Mouse (Mus musculus) ES-E14 (cell line): ENCODE measurements around the gene Ntf3. TPM values are rescaled to one million over a fixed set of nuclear protein-coding genes. Genes with fewer than 3 reads are reported as not detected.

Source experiments
- DNase-seq: peaks from one replicate; pipeline ENCODE4 v3.0.0-alpha.2; 2013; ENCODE audit warnings: low read depth, low spot score
- H3K27ac ChIP-seq: 2 replicates; pipeline ENCODE4 v1.5.1; 2012; ENCODE audit warnings: low read depth, mild to moderate bottlenecking, low read length, moderate library complexity, mixed read lengths; ENCODE audit not compliant: poor library complexity, insufficient read depth, severe bottlenecking
- H3K36me3 ChIP-seq: 2 replicates; pipeline ENCODE4 v1.6.1; 2012; ENCODE audit warnings: mild to moderate bottlenecking, low read length, moderate library complexity, mixed read lengths; ENCODE audit not compliant: control insufficient read depth, poor library complexity, insufficient read depth, severe bottlenecking
- H3K4me1 ChIP-seq, 2 experiments: fragments of 150-350 bp in 1 of 2; sonication (generic) in 1 of 2; 2 replicates each; pipeline ENCODE4 v1.6.1; 2012; ENCODE audit warnings: low read length in 2 of 2, mild to moderate bottlenecking in 1 of 2, mixed read lengths in 1 of 2; ENCODE audit not compliant: control insufficient read depth in 2 of 2, insufficient read depth in 2 of 2, poor library complexity in 1 of 2
- H3K4me3 ChIP-seq, 2 experiments: fragments of 150-350 bp in 1 of 2; sonication (generic) in 1 of 2; 2 replicates each; pipeline ENCODE4 v1.5.1; 2012; ENCODE audit warnings: low read length in 2 of 2, low read depth in 1 of 2, mild to moderate bottlenecking in 1 of 2, mixed read lengths in 1 of 2; ENCODE audit not compliant: insufficient read depth in 1 of 2, poor library complexity in 1 of 2, severe bottlenecking in 1 of 2
- H3K9ac ChIP-seq: 2 replicates; pipeline ENCODE4 v1.6.1; 2012; ENCODE audit warnings: low read depth, mild to moderate bottlenecking, low read length, mixed read lengths; ENCODE audit not compliant: poor library complexity, insufficient read depth, severe bottlenecking
- H3K9me3 ChIP-seq: fragments of 150-350 bp; sonication (generic); 2 replicates; pipeline ENCODE4 v1.6.1; 2012; ENCODE audit warnings: low read depth, mild to moderate bottlenecking, low read length; ENCODE audit not compliant: control insufficient read depth, insufficient read depth
- CHD2 ChIP-seq: IDR thresholded peaks from 2 replicates; pipeline ENCODE4 v1.6.1; 2014; ENCODE audit warnings: mild to moderate bottlenecking, low read depth, low read length, inconsistent platforms
- HCFC1 ChIP-seq: IDR thresholded peaks from 2 replicates; pipeline ENCODE4 v1.6.1; 2012; ENCODE audit warnings: low read length, inconsistent platforms, borderline replicate concordance; ENCODE audit not compliant: insufficient read depth
- MAFK ChIP-seq: IDR thresholded peaks from 2 replicates; pipeline ENCODE4 v1.6.1; 2014; ENCODE audit warnings: mild to moderate bottlenecking, low read depth, low read length, inconsistent platforms; ENCODE audit not compliant: insufficient read depth
- ZC3H11A ChIP-seq: IDR thresholded peaks from 2 replicates; pipeline ENCODE4 v1.6.1; 2012; ENCODE audit warnings: low read depth, mild to moderate bottlenecking, inconsistent platforms, low read length, borderline replicate concordance
- ZNF384 ChIP-seq: IDR thresholded peaks from 2 replicates; pipeline ENCODE4 v1.6.1; 2012; ENCODE audit warnings: low read depth, low read length, inconsistent platforms
- in situ Hi-C, 2 experiments: fragments of 600-800 bp; cut with MboI; formaldehyde crosslinking; loops; one replicate each; pipeline ENCODE4 v1.15.1; 2025; ENCODE audit warnings: low sequenced_read_pairs in 2 of 2, inconsistent platforms in 1 of 2; ENCODE audit not compliant: unreplicated experiment in 2 of 2
- total RNA-seq: library from RNA; depleted of rRNA; stranded (reverse); fragments of 300-350 nt; gene quantifications from 2 replicates; pipeline ENCODE4 v1.2.3, GENCODE M21; 2012

Gene Ntf3
- total RNA-seq, 1 experiment = 0.54 TPM

DNA sequence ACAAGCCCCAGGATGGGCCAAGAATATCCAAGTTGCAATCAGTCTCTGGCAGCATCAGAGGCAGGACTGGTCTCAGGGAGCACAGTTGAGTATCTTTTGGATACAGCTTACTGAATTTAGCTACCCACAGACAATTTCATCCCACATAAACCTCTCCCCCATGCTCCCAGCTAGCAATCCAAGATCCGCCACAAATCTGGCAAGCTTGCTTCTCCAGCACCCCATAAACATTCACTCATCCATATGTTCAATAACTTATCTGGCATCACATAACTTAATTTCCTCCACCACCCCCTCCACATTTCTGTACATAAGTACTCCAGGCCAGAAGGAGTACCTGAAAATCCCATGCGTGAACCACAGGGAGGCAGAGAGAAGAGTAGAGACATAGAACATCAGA, 10.8 kb downstream of the Ntf3 start:
- in situ Hi-C loops = no loop called here
- Histone ChIP-seq H3K9ac (no peak overlapping the region), H3K36me3 (no peaks in the 10 kb centered on the region), H3K4me1 (no peaks in the 10 kb centered on the region), H3K4me3 (no peak overlapping the region), H3K9me3 (no peaks in the 10 kb centered on the region), H3K27ac (no peak overlapping the region)
- no peak for TF ChIP-seq MAFK
- no peak for TF ChIP-seq ZNF384
- TF ChIP-seq CHD2 = no peak
- no peak for TF ChIP-seq ZC3H11A
- no peak for TF ChIP-seq HCFC1
- DNase-seq = no peak

DNA sequence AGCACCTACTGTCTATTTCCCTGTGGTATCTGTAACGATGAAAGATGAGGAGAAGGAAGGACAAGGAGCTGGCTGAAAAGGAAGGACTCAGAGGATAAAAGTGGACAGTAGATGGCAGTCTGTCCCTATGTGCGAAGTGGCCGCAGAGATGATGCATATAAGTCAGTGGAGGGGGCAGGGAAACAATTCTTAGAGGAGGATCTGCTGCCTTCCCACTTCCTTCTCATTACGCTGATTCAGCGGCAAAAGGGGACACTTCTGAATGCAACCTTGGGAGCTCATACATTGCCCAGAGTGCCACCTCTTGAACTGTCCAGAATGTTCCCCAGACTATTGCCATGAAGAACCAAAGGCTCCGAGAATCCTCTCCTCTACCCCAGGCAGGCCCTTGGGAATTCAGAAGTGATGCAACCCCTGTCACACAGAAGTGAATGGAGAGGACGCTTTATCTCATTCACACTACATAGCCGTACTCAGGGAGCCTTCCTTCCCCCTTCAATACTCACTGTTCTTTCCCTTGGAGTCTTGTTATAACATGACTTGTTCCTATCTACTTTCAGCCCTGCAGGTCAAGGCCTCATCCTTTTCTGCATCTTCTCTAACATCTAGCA, 12.2 kb downstream of the Ntf3 start:
- no peak for DNase-seq
- in situ Hi-C loops = no loop called here
- no peaks in the 10 kb centered on the region for H3K4me1 ChIP-seq
- no peaks in the 10 kb centered on the region for H3K9me3 ChIP-seq
- no peaks in the 10 kb centered on the region for H3K36me3 ChIP-seq
- H3K27ac ChIP-seq = no peak overlapping the region
- H3K4me3 ChIP-seq = no peak overlapping the region
- TF ChIP-seq HCFC1 (no peak), ZNF384 (no peak), CHD2 (no peak), MAFK (no peak), ZC3H11A (no peak)
- H3K9ac ChIP-seq = no peak overlapping the region

DNA sequence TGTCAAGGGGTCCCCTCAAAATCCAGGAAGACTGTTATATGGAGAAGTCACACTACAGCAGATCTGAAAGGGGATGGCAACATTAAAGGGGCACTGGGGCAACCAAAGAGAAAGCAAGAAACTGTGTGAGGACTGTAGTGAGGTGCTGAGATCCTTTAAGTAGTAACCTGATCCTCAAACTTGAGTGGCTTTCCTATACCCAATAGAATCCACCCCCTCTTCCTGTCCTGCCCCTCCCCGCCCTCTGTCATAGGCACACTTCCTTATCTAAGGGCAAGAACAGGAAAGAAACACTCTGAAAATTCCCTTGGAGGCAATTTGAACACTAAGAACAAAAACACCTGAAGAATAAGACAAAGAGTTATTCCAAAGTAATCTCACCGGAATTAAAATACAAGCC, 13.6 kb downstream of the Ntf3 start:
- no peaks in the 10 kb centered on the region for H3K9me3 ChIP-seq
- H3K9ac ChIP-seq = no peak overlapping the region
- H3K4me3 ChIP-seq = no peak overlapping the region
- no peaks in the 10 kb centered on the region for H3K36me3 ChIP-seq
- H3K27ac ChIP-seq = no peak overlapping the region
- no peaks in the 10 kb centered on the region for H3K4me1 ChIP-seq
- no peak for TF ChIP-seq CHD2
- no peak for TF ChIP-seq ZC3H11A
- no peak for TF ChIP-seq HCFC1
- no peak for TF ChIP-seq MAFK
- no peak for TF ChIP-seq ZNF384
- in situ Hi-C loops = no loop called here
- no peak for DNase-seq

DNA sequence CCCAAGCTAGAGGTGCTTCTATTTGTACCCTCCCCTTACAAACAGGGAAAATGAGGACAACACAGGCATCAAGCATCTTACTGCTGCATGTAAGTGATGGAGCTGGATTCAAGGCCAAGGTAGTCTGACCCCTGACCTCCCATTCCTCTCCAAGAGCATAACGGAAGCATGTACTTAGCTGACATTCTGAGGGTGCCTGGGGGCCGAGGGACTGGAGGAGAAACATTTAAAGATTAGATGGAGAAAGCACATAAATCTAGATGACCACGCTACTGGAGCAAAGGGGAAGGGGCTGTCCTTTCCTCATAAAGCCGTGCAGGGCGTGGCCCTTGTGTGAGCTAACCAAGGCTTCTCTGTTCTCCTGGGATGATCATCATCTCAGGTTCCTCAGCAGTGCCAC, 23.1 kb downstream of the Ntf3 start:
- in situ Hi-C loops = no loop called here
- peaks cover 0 to 3% of the 10 kb centered on the region in 2 experiments; a peak in 1 of 4 replicates for H3K4me1 ChIP-seq

DNA sequence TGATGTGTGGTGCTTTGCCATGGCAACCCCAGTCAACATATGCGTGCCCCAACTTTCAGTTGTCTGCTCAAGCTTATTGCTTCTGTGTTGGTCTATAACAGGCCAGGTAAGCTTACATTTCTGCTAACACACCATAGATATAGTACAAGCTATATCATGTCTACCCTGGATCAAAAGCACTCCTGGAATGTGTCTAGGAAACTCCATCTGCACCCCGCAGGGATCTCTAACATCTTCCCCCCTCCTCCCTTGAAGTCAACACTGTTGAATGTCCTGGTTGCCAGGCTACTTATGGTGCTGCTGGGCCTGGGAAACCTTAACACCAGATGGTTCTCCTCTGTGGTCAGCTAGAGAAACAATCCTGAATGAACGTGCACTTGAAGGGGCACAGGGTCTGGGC, 24.0 kb downstream of the Ntf3 start:
- in situ Hi-C loops = no loop called here
- no peak overlapping the region for H3K27ac ChIP-seq
- H3K4me1 ChIP-seq = peaks cover 0 to 3% of the 10 kb centered on the region in 2 experiments; a peak in 1 of 4 replicates
- H3K9me3 ChIP-seq = no peaks in the 10 kb centered on the region
- H3K9ac ChIP-seq = no peak overlapping the region
- no peak for DNase-seq
- H3K36me3 ChIP-seq = no peaks in the 10 kb centered on the region
- no peak overlapping the region for H3K4me3 ChIP-seq
- TF ChIP-seq ZC3H11A (no peak), CHD2 (no peak), MAFK (no peak), ZNF384 (no peak), HCFC1 (no peak)

More for the DNA sequence above, 23.1 kb downstream of the Ntf3 start:
- TF ChIP-seq ZNF384 = no peak
- TF ChIP-seq CHD2 = no peak
- no peak for TF ChIP-seq HCFC1
- no peak for TF ChIP-seq ZC3H11A
- TF ChIP-seq MAFK = no peak
- Histone ChIP-seq H3K27ac (no peak overlapping the region), H3K9ac (no peak overlapping the region), H3K4me3 (no peak overlapping the region), H3K9me3 (no peaks in the 10 kb centered on the region), H3K36me3 (no peaks in the 10 kb centered on the region)
- no peak for DNase-seq
